Mouse (Mus musculus): ENCODE results near the gene Armc5.

DNA sequence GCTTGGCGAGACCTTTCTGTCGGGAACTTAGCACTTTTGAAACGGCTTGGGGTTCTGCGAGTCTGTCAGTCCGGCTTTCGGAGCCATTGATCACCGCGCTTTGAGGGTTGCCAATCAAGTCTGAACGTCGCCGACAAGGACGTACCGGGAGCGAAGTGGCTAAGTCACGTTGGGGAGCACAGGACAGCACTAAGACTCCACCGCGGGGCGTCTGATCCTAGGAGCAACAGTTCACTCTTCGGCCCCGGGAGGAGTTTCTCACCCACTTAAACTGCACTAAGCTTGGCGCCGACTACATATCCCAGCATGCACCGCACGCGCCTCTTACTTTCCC is 418 bp downstream of the Armc5 start:
- TF ChIP-seq POLR2A (IDR thresholded peaks at IDR 0.05; ENCODE audit: insufficient read depth, low read depth, low read length) (no peak), CTCF (IDR thresholded peaks at IDR 0.05; ENCODE audit: insufficient read depth, low read depth, low read length) (no peak)
